Mouse (Mus musculus): ENCODE data around the gene Fam189a2. TPM values are rescaled to one million over a fixed set of nuclear protein-coding genes. Genes with fewer than 3 reads are reported as not detected.

The Fam189a2 gene
- polyA plus RNA-seq, 1 experiment from 2014 or later = 2.8 TPM

GRCm38 (mm10) chr19:24056880-24057279 lies 26.1 kb upstream of the Fam189a2 start:
- no peak overlapping the region for H3K4me2 ChIP-seq
- H3K27me3 ChIP-seq (ENCODE audit: control insufficient read depth, insufficient read depth, low read length) = no peaks in the 10 kb centered on the region
- no peaks in the 10 kb centered on the region for H3K9me3 ChIP-seq (ENCODE audit: control insufficient read depth, low read length)
- H3K4me1 ChIP-seq (ENCODE audit: control insufficient read depth, insufficient read depth, low read length) = no peaks in the 10 kb centered on the region
- H3K36me3 ChIP-seq (ENCODE audit: control insufficient read depth, insufficient read depth, low read length) = no peaks in the 10 kb centered on the region
- no peak overlapping the region for H3K4me3 ChIP-seq (ENCODE audit: low read depth, low read length)
- peak; percentile 44 for DNase-seq (ENCODE audit: low spot score, missing footprints)
- no peak for ATAC-seq (ENCODE audit: low FRiP score)
- no peak overlapping the region for H3K27ac ChIP-seq (ENCODE audit: low read depth, low read length)
- H3K9ac ChIP-seq (ENCODE audit: low read length) = no peak overlapping the region
- WGBS = 96% methylated on average over 1 of the region's 1 CpGs

GRCm38 (mm10) chr19:24054904-24055303 lies 24.1 kb upstream of the Fam189a2 start:
- Histone ChIP-seq H3K4me1 (ENCODE audit: control insufficient read depth, insufficient read depth, low read length) (no peaks in the 10 kb centered on the region), H3K4me3 (ENCODE audit: low read depth, low read length) (no peak overlapping the region), H3K4me2 (no peak overlapping the region), H3K36me3 (ENCODE audit: control insufficient read depth, insufficient read depth, low read length) (no peaks in the 10 kb centered on the region), H3K27ac (ENCODE audit: low read depth, low read length) (no peak overlapping the region), H3K9me3 (ENCODE audit: control insufficient read depth, low read length) (no peaks in the 10 kb centered on the region), H3K9ac (ENCODE audit: low read length) (no peak overlapping the region), H3K27me3 (ENCODE audit: control insufficient read depth, insufficient read depth, low read length) (no peaks in the 10 kb centered on the region)
- ATAC-seq (ENCODE audit: low FRiP score) (no peak), DNase-seq (ENCODE audit: low spot score, missing footprints) (peak; percentile 37)
- 74% methylated on average over 2 of the region's 2 CpGs for WGBS

GRCm38 (mm10) chr19:24054265-24054664 lies 23.4 kb upstream of the Fam189a2 start:
- H3K27me3 ChIP-seq (ENCODE audit: control insufficient read depth, insufficient read depth, low read length) = no peaks in the 10 kb centered on the region
- no peak overlapping the region for H3K4me2 ChIP-seq
- H3K27ac ChIP-seq (ENCODE audit: low read depth, low read length) = no peak overlapping the region
- H3K4me3 ChIP-seq (ENCODE audit: low read depth, low read length) = no peak overlapping the region
- DNase-seq (ENCODE audit: low spot score, missing footprints) (peak; percentile 21), ATAC-seq (ENCODE audit: low FRiP score) (no peak)
- no peaks in the 10 kb centered on the region for H3K9me3 ChIP-seq (ENCODE audit: control insufficient read depth, low read length)
- no peak overlapping the region for H3K9ac ChIP-seq (ENCODE audit: low read length)
- H3K36me3 ChIP-seq (ENCODE audit: control insufficient read depth, insufficient read depth, low read length) = no peaks in the 10 kb centered on the region
- WGBS = 83% methylated on average over 5 of the region's 5 CpGs
- no peaks in the 10 kb centered on the region for H3K4me1 ChIP-seq (ENCODE audit: control insufficient read depth, insufficient read depth, low read length)

- no peaks in the 10 kb centered on the region for H3K36me3 ChIP-seq (ENCODE audit: control insufficient read depth, insufficient read depth, low read length)
- H3K9me3 ChIP-seq (ENCODE audit: control insufficient read depth, low read length) = no peaks in the 10 kb centered on the region
- no peaks in the 10 kb centered on the region for H3K27me3 ChIP-seq (ENCODE audit: control insufficient read depth, insufficient read depth, low read length)
- DNase-seq (ENCODE audit: low spot score, missing footprints) (no peak), ATAC-seq (ENCODE audit: low FRiP score) (no peak)
- H3K4me3 ChIP-seq (ENCODE audit: low read depth, low read length) = no peak overlapping the region
- no peak overlapping the region for H3K4me2 ChIP-seq
- no peak overlapping the region for H3K9ac ChIP-seq (ENCODE audit: low read length)
- no peaks in the 10 kb centered on the region for H3K4me1 ChIP-seq (ENCODE audit: control insufficient read depth, insufficient read depth, low read length)
- H3K27ac ChIP-seq (ENCODE audit: low read depth, low read length) = no peak overlapping the region
- 75% methylated on average over 2 of the region's 2 CpGs for WGBS
Observed at GRCm38 (mm10) chr19:24050514-24050913, 19.7 kb upstream of the Fam189a2 start.

- no peak overlapping the region for H3K4me3 ChIP-seq (ENCODE audit: low read depth, low read length)
- H3K9me3 ChIP-seq (ENCODE audit: control insufficient read depth, low read length) = no peaks in the 10 kb centered on the region
- ATAC-seq (ENCODE audit: low FRiP score) (no peak), DNase-seq (ENCODE audit: low spot score, missing footprints) (peak; percentile 21)
- no peaks in the 10 kb centered on the region for H3K27me3 ChIP-seq (ENCODE audit: control insufficient read depth, insufficient read depth, low read length)
- H3K9ac ChIP-seq (ENCODE audit: low read length) = no peak overlapping the region
- H3K27ac ChIP-seq (ENCODE audit: low read depth, low read length) = no peak overlapping the region
- WGBS = 84% methylated on average over 3 of the region's 3 CpGs
- no peaks in the 10 kb centered on the region for H3K36me3 ChIP-seq (ENCODE audit: control insufficient read depth, insufficient read depth, low read length)
- no peaks in the 10 kb centered on the region for H3K4me1 ChIP-seq (ENCODE audit: control insufficient read depth, insufficient read depth, low read length)
- no peak overlapping the region for H3K4me2 ChIP-seq
Observed at GRCm38 (mm10) chr19:24049329-24049728, 18.5 kb upstream of the Fam189a2 start.

- no peak overlapping the region for H3K4me3 ChIP-seq (ENCODE audit: low read depth, low read length)
- H3K9me3 ChIP-seq (ENCODE audit: control insufficient read depth, low read length) = no peaks in the 10 kb centered on the region
- H3K27me3 ChIP-seq (ENCODE audit: control insufficient read depth, insufficient read depth, low read length) = no peaks in the 10 kb centered on the region
- H3K27ac ChIP-seq (ENCODE audit: low read depth, low read length) = no peak overlapping the region
- no peak overlapping the region for H3K9ac ChIP-seq (ENCODE audit: low read length)
- DNase-seq (ENCODE audit: low spot score, missing footprints) (peak; percentile 31), ATAC-seq (ENCODE audit: low FRiP score) (no peak)
- H3K4me2 ChIP-seq = no peak overlapping the region
- H3K4me1 ChIP-seq (ENCODE audit: control insufficient read depth, insufficient read depth, low read length) = no peaks in the 10 kb centered on the region
- WGBS = 93% methylated on average over 10 of the region's 10 CpGs
- H3K36me3 ChIP-seq (ENCODE audit: control insufficient read depth, insufficient read depth, low read length) = no peaks in the 10 kb centered on the region
Observed at GRCm38 (mm10) chr19:24046395-24046993, 15.7 kb upstream of the Fam189a2 start.

- DNase-seq (ENCODE audit: low spot score, missing footprints) (no peak), ATAC-seq (ENCODE audit: low FRiP score) (no peak)
- WGBS = 93% methylated on average over 2 of the region's 2 CpGs
- Histone ChIP-seq H3K27ac (ENCODE audit: low read depth, low read length) (no peak overlapping the region), H3K36me3 (ENCODE audit: control insufficient read depth, insufficient read depth, low read length) (no peaks in the 10 kb centered on the region), H3K4me2 (no peak overlapping the region), H3K9ac (ENCODE audit: low read length) (no peak overlapping the region), H3K4me3 (ENCODE audit: low read depth, low read length) (no peak overlapping the region), H3K4me1 (ENCODE audit: control insufficient read depth, insufficient read depth, low read length) (no peaks in the 10 kb centered on the region), H3K27me3 (ENCODE audit: control insufficient read depth, insufficient read depth, low read length) (no peaks in the 10 kb centered on the region), H3K9me3 (ENCODE audit: control insufficient read depth, low read length) (no peaks in the 10 kb centered on the region)
Observed at GRCm38 (mm10) chr19:24042387-24042786, 11.6 kb upstream of the Fam189a2 start.

- no peak overlapping the region for H3K9ac ChIP-seq (ENCODE audit: low read length)
- H3K36me3 ChIP-seq (ENCODE audit: control insufficient read depth, insufficient read depth, low read length) = no peaks in the 10 kb centered on the region
- H3K27me3 ChIP-seq (ENCODE audit: control insufficient read depth, insufficient read depth, low read length) = no peaks in the 10 kb centered on the region
- H3K4me3 ChIP-seq (ENCODE audit: low read depth, low read length) = no peak overlapping the region
- 84% methylated on average over 14 of the region's 14 CpGs for WGBS
- no peaks in the 10 kb centered on the region for H3K9me3 ChIP-seq (ENCODE audit: control insufficient read depth, low read length)
- H3K4me1 ChIP-seq (ENCODE audit: control insufficient read depth, insufficient read depth, low read length) = peaks cover 12% of the 10 kb centered on the region
- no peak for ATAC-seq (ENCODE audit: low FRiP score)
- no peak overlapping the region for H3K27ac ChIP-seq (ENCODE audit: low read depth, low read length)
- peak; percentile 67 for DNase-seq (ENCODE audit: low spot score, missing footprints)
- H3K4me2 ChIP-seq = no peak overlapping the region
Observed at GRCm38 (mm10) chr19:24039061-24039853, 8.4 kb upstream of the Fam189a2 start.

GRCm38 (mm10) chr19:24034367-24034766 lies 3.5 kb upstream of the Fam189a2 start:
- Histone ChIP-seq H3K9me3 (ENCODE audit: control insufficient read depth, low read length) (no peaks in the 10 kb centered on the region), H3K36me3 (ENCODE audit: control insufficient read depth, insufficient read depth, low read length) (no peaks in the 10 kb centered on the region), H3K4me2 (no peak overlapping the region), H3K27me3 (ENCODE audit: control insufficient read depth, insufficient read depth, low read length) (peaks cover 19% of the 10 kb centered on the region), H3K27ac (ENCODE audit: low read depth, low read length) (peak overlapping the region; percentile 30; the same call in 1 of the 2 replicates), H3K4me1 (ENCODE audit: control insufficient read depth, insufficient read depth, low read length) (peaks cover 48% of the 10 kb centered on the region), H3K9ac (ENCODE audit: low read length) (no peak overlapping the region), H3K4me3 (ENCODE audit: low read depth, low read length) (no peak overlapping the region)
- DNase-seq (ENCODE audit: low spot score, missing footprints) = peak; percentile 92
- ATAC-seq (ENCODE audit: low FRiP score) = no peak
- WGBS = 21% methylated on average over 3 of the region's 3 CpGs
